Comparison of ENCODE assay signal across 15 mouse cellular contexts in the genomic region with DNA sequence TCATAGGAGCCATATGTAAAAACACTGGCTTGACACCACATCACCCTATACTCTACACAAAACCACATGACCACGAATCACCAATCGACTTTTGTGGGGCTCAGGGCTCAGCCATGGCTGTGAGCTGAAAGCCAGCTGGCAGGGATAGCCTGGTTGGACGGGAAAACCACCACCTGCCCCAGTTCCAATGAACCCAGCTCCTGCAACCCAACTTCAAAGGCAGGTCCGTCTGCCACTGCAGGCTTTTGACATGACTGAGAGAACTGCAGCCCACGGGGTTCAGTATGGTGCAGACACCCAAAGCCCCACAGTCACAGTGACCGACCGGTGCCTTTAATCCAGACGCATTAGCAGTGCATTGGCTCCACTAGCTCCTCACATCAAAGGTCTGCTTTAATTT.
DNase-seq lines count a peak whose midpoint lies in the region; ATAC-seq lines count a peak whose summit lies in the region.
"Had no signal": no experiment of that assay in that cellular context is flagged by ENCODE, and none has a peak within 500 bp of the region (broad histone marks: within the 10 kb centered on the region; RNA-seq: fewer than 3 reads in every experiment).

No protein-coding gene starts in this region.

- H3K36me3 ChIP-seq in heart, embryonic 10.5 days: peaks cover 8% of the 10 kb centered on the region; the same call in 1 of the 2 replicates
- H3K36me3 ChIP-seq in limb, embryonic 11.5 days (ENCODE audit: control insufficient read depth, insufficient read depth, low read length): peaks cover 2% of the 10 kb centered on the region; the same call in 1 of the 2 replicates
- H3K36me3 ChIP-seq in limb, embryonic 10.5 days: peaks cover 18% of the 10 kb centered on the region
- H3K36me3 ChIP-seq: hindbrain, embryonic 10.5 days; neural tube, embryonic 13.5 days had no signal

- 84% methylated on average over 8 of the region's 8 CpGs for WGBS in heart, embryonic 10.5 days
- 80% methylated on average over 8 of the region's 8 CpGs for WGBS in limb, embryonic 11.5 days
- 86% methylated on average over 8 of the region's 8 CpGs for WGBS in limb, embryonic 10.5 days

- 0 out of 2 replicates have a peak, but pooled peaks have one; percentile 44 for ATAC-seq in limb, embryonic 11.5 days (ENCODE audit: insufficient number of reproducible peaks, low FRiP score, low TSS enrichment, low read depth)

- H3K4me1 ChIP-seq in heart, embryonic 10.5 days: no peaks in the 10 kb centered on the region
- H3K4me1 ChIP-seq in limb, embryonic 11.5 days (ENCODE audit: control insufficient read depth, insufficient read depth, low read length): no peaks in the 10 kb centered on the region
- H3K4me1 ChIP-seq in limb, embryonic 10.5 days: no peaks in the 10 kb centered on the region
- H3K4me1 ChIP-seq: hindbrain, embryonic 10.5 days; limb, embryonic 15.5 days; neural tube, embryonic 13.5 days had no signal

- no peak overlapping the region for H3K9ac ChIP-seq in limb, embryonic 11.5 days (ENCODE audit: low read length)
- H3K9ac ChIP-seq: embryonic facial prominence, embryonic 13.5 days; limb, embryonic 15.5 days; neural tube, embryonic 13.5 days had no signal

- no peak overlapping the region for H3K27ac ChIP-seq in heart, embryonic 10.5 days
- H3K27ac ChIP-seq in limb, embryonic 11.5 days (replicated peaks; ENCODE audit: low read depth, low read length): no peak overlapping the region
- no peak overlapping the region for H3K27ac ChIP-seq in limb, embryonic 10.5 days
- H3K27ac ChIP-seq: embryonic facial prominence, embryonic 13.5 days; hindbrain, embryonic 10.5 days; limb, embryonic 15.5 days; neural tube, embryonic 13.5 days had no signal

- peak; percentile 47 for DNase-seq in adrenal gland, postnatal 10 days
- no peak for DNase-seq in adrenal gland, postnatal 4 days (ENCODE audit: low spot score in 2 of 2)
- peak; percentile 27 to 42 for DNase-seq in heart, adult 18-20 months
- DNase-seq in heart, embryonic 10.5 days (ENCODE audit: low spot score): no peak
- peak; percentile 17 for DNase-seq in limb, embryonic 11.5 days (ENCODE audit: low spot score)
- DNase-seq in limb, embryonic 10.5 days (ENCODE audit: low spot score): no peak
- peak; percentile 18 to 23 for DNase-seq in cerebellum, postnatal 36 days
- no peak for DNase-seq in yolk sac, embryonic 10.5 days (ENCODE audit: low spot score)
- DNase-seq: kidney, postnatal 14 days; spleen, adult 18-20 months; thymus, postnatal 36 days had no signal

- H3K9me3 ChIP-seq in heart, embryonic 10.5 days: no peaks in the 10 kb centered on the region
- no peaks in the 10 kb centered on the region for H3K9me3 ChIP-seq in limb, embryonic 11.5 days (ENCODE audit: control insufficient read depth, low read length)
- no peaks in the 10 kb centered on the region for H3K9me3 ChIP-seq in limb, embryonic 10.5 days (replicated peaks)
- H3K9me3 ChIP-seq: embryonic facial prominence, embryonic 13.5 days; hindbrain, embryonic 10.5 days; limb, embryonic 15.5 days; neural tube, embryonic 13.5 days had no signal

- H3K4me3 ChIP-seq in heart, embryonic 10.5 days: no peak overlapping the region
- no peak overlapping the region for H3K4me3 ChIP-seq in limb, embryonic 11.5 days (ENCODE audit: low read depth, low read length)
- no peak overlapping the region for H3K4me3 ChIP-seq in limb, embryonic 10.5 days
- H3K4me3 ChIP-seq: embryonic facial prominence, embryonic 13.5 days; hindbrain, embryonic 10.5 days; limb, embryonic 15.5 days; neural tube, embryonic 13.5 days had no signal

- H3K27me3 ChIP-seq in heart, embryonic 10.5 days (ENCODE audit: insufficient read depth, poor library complexity, severe bottlenecking): no peaks in the 10 kb centered on the region
- H3K27me3 ChIP-seq in limb, embryonic 11.5 days (ENCODE audit: control insufficient read depth, insufficient read depth, low read length): no peaks in the 10 kb centered on the region
- no peaks in the 10 kb centered on the region for H3K27me3 ChIP-seq in limb, embryonic 10.5 days (ENCODE audit: low read depth, poor library complexity, severe bottlenecking)
- H3K27me3 ChIP-seq: embryonic facial prominence, embryonic 13.5 days; limb, embryonic 15.5 days; neural tube, embryonic 13.5 days had no signal

- H3K4me2 ChIP-seq in limb, embryonic 11.5 days (ENCODE audit: low read depth, severe bottlenecking): no peak overlapping the region
- H3K4me2 ChIP-seq: embryonic facial prominence, embryonic 13.5 days; limb, embryonic 15.5 days; neural tube, embryonic 13.5 days had no signal

Comparison
In these comparisons a context has a peak if more than half of its experiments do, and no peak if none do; other contexts are left out.
1. DNase-seq: peak in adrenal gland, postnatal 10 days (single experiment), heart, adult 18-20 months (2 of 2), limb, embryonic 11.5 days (single experiment) and cerebellum, postnatal 36 days (2 of 2); none in adrenal gland, postnatal 4 days (0 of 2), heart, embryonic 10.5 days (single experiment), limb, embryonic 10.5 days (single experiment) and yolk sac, embryonic 10.5 days (single experiment).